Mouse (Mus musculus) monocyte, adult 5-6 weeks (primary cell): ENCODE measurements around the gene Tmem39a. TPM values are rescaled to one million over a fixed set of nuclear protein-coding genes. Genes with fewer than 3 reads are reported as not detected.

ENCODE experiments used
- ATAC-seq: fragments of 153-309, 156-312 bp; replicated peaks from 2 replicates; pipeline ENCODE4 v1.8.0; 2017; ENCODE audit warnings: mild to moderate bottlenecking; ENCODE audit not compliant: low TSS enrichment, insufficient number of reproducible peaks, severe bottlenecking, poor library complexity, low FRiP score
- total RNA-seq: library from RNA; stranded (forward); fragments of 200-1000, 200-491, 200-594 nt; gene quantifications from 3 replicates; pipeline ENCODE4 v1.2.3, GENCODE M21; 2017

Gene Tmem39a
- total RNA-seq, 1 experiment from 2014 or later: 31.7 TPM

DNA sequence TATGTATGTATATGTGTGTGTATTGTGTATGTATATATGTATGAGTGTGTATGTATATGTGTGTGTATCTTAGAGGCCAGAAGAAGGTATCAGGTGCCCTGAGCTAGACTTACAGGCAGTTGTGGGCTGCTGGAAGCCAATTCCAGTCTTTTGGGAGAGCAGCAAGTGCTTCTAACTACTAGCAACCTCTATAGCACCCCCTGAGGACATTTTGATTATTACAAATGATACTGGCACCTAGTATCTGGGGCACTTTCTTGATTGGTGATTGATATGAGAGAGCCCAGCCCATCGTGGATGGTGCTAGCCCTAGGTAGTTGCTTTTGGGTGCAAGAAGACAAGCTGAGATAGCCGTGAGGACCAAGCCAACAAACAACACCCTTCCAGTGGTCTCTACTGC is 63.8 kb downstream of the Tmem39a start:
- ATAC-seq: no peak

DNA sequence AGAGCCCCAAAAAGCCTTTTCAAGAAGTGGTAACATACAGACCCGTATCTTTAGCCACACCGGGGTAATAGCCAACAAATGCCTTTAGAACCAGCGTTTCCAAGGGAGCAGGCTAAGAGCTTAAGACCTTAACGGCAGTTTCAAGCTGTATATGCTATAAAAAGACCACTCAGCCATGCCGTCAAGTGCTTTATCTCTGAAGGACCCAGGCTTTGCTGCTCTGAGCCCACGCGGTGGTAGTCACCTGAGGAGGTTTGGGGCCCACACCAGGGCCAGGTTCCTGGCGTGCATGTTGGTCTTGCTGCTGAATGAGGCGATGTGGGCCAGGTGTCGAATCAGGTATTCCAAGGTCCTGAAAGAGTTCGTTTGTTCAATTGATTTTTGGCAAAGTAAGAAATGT is 65.8 kb downstream of the Tmem39a start:
- no peak for ATAC-seq

DNA sequence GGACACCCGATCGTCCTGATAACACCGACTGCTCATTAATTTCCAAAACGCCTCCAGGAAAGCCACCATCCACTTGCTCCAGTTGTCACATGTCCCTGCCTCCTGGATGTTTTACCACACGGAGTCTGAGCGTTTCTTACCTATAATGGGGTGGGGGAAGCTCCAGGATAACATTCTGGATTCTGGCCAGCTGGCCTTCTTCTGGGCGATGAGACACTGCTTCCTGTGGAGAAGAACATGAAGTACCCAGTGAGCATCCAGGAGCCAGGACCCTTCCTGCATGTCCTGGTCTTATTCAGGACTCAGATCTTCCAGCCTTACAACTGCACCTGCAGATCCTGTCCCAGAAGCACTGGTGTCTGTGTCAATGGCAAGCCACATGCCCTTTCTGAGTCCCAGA is 66.9 kb downstream of the Tmem39a start:
- no peak for ATAC-seq

DNA sequence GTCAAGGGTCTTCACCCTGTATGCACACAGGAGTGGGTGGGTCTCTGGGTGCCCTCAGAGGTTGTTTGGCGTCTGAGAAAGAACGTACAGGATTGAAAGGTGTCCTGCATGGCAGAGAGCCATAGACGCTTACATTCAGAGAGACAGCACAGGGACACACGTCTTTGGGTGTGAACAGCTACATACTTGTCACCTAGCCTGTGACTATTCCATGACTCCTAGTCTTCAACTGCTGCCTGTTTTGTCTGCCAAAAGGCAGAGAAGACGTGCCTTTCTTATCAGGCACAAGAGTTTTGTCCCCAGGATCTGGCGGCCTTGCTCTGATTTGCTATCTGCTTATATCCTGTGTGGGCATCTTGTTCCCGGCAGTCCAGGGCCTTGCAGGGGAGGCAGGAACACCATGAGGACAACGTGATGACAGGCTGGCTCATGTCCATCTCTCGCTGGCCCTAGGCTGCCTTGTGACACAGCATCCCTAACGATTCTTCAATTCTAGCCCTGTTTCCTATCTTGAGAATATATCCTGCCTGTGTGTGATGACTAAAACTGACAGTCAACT is 67.4 kb downstream of the Tmem39a start:
- ATAC-seq: no peak

DNA sequence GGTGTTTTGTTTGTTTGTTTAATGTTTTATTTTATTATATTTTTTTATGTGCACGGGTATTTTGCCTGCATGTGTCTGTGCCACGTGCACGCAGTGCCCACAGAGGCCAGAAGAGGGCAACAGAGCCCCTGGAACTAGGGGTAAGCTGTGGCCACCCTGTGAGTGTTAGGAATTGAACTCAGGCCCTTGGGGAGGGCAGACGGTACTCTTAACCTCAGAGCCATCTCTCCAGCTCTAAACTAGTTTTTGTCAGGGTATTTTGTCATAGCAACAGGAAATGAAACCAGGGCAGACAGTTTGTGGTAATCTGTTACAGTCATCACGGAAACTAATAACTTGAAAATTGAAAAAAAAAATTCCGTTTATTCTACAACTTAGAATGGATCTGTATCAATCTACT is 73.6 kb downstream of the Tmem39a start:
- peak; percentile 83 for ATAC-seq

DNA sequence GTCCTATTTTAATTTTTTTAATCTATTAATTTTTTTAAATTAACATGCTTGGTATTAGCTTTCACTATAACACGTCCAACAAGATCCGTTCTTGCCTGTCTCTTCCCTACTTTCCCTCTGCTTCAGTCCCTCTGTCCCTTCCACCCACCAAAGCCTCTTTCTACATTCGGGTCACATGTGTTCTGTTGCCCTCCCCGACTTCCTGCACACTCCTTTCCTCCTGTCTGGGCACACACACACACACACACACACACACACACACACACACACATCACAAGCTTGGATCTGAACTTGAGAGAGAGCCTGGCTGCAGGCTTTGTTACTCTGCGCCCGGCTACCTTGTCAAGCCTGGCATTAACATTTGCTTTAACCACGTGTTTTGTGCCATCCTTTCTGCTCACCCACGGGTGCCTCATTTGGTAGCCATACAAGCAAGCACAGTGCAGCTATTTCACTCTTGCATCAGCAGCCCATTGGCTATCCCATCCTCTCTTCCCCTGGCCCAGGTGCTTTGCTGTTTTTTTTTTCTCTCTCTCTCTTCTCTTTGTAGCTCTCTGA is 77.4 kb downstream of the Tmem39a start:
- no peak for ATAC-seq

DNA sequence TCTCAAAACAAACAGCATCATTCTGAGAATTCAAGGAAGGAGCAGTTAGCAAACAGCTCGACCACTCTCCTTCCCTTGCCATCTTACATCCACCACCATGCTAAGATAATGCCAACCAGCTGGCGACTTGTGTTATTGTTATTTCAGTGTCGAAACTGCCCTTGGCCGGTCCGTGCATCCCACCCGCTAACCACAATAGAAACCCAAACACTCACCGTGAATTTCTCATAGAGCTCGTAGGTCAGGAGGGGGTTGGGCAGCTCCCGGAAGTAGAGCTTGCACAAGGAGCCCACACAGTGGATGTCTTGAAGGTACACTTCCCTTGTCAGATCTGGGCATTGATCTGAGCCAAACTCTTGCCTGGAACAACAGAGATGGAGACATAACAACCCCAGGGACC is 78.2 kb downstream of the Tmem39a start:
- peak; percentile 59 for ATAC-seq

DNA sequence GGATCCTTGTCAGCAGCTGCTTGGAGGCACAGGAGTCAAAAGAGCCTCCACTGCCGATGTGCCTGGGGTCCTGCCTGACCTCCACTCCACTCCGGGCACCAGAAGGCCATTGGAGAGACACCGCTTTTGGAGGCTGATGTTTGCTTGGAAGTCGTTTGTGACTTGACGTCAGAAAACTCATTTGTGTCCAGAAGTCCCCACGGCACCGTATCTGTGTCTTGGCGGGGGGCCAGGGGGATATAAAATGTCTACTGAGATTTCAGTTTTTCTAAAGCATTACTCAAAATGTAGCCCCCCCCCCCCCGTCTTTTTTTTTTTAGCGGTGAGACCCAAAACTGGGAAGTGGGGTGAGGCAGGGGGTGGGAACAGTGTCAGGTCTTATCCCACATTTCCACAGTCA is 78.6 kb downstream of the Tmem39a start:
- ATAC-seq: no peak

Other genes starting within 250 kb of the Tmem39a start
- 0.21 TPM in 1 of 3 replicates, not detected in the others for gene Maats1, start 216.6 kb upstream of the Tmem39a start, total RNA-seq
- 312 to 519 TPM (median 389 TPM) in 3 replicates for gene Cox17, start 211.7 kb upstream of the Tmem39a start, total RNA-seq
- not detected in 3 replicates for gene Gm21987, start 211.7 kb upstream of the Tmem39a start, total RNA-seq
- not detected in 3 replicates for gene Popdc2, start 196.5 kb upstream of the Tmem39a start, total RNA-seq
- gene Pla1a, start 125.6 kb upstream of the Tmem39a start, total RNA-seq: not detected in 3 replicates
- gene Adprh, start 106.0 kb upstream of the Tmem39a start, total RNA-seq: 14.6 to 25.9 TPM (median 16.7 TPM) in 3 replicates
- 5.9 to 10.5 TPM (median 6.7 TPM) in 3 replicates for gene Cd80, start 103.1 kb upstream of the Tmem39a start, total RNA-seq
- gene Timmdc1, start 36.0 kb upstream of the Tmem39a start, total RNA-seq: 11.9 to 26.7 TPM (median 17.7 TPM) in 3 replicates
- 11.8 to 14.3 TPM (median 12.6 TPM) in 3 replicates for gene Poglut1, start 8.4 kb upstream of the Tmem39a start, total RNA-seq
- 8.6 to 14.4 TPM (median 13.7 TPM) in 3 replicates for gene Arhgap31, start 154.6 kb downstream of the Tmem39a start, total RNA-seq
- 3.7 to 8.1 TPM (median 7.8 TPM) in 3 replicates for gene B4galt4, start 183.6 kb downstream of the Tmem39a start, total RNA-seq
- not detected in 3 replicates for gene Upk1b, start 241.6 kb downstream of the Tmem39a start, total RNA-seq